Mouse (Mus musculus) embryonic facial prominence, embryonic 10.5 days (tissue): ENCODE data around the gene Parvg. TPM values are rescaled to one million over a fixed set of nuclear protein-coding genes. Genes with fewer than 3 reads are reported as not detected.
A peak's percentile ranks its signal among the peaks of the same experiment; 100 is the strongest.

Experiments
- DNase-seq: peaks from one replicate; pipeline ENCODE4 v3.0.0-alpha.2; 2017; ENCODE audit warnings: low spot score
- H3K27ac ChIP-seq: fragments of 300-500 bp; sonication (generic); replicated peaks from 2 replicates; pipeline ENCODE4 v1.5.1; 2016; ENCODE audit warnings: mild to moderate bottlenecking
- H3K27me3 ChIP-seq: fragments of 300-500 bp; sonication (generic); replicated peaks from 2 replicates; pipeline ENCODE4 v1.6.1; 2016; ENCODE audit warnings: low read depth, mild to moderate bottlenecking; ENCODE audit not compliant: poor library complexity, severe bottlenecking
- H3K36me3 ChIP-seq: fragments of 300-500 bp; sonication (generic); replicated peaks from 2 replicates; pipeline ENCODE4 v1.6.1; 2016; ENCODE audit warnings: mild to moderate bottlenecking, moderate library complexity
- H3K4me1 ChIP-seq: fragments of 300-500 bp; sonication (generic); 2 replicates; pipeline ENCODE4 v1.6.1; 2016
- H3K4me3 ChIP-seq: fragments of 300-500 bp; sonication (generic); 2 replicates; pipeline ENCODE4 v1.5.1; 2016; ENCODE audit warnings: mild to moderate bottlenecking, moderate library complexity
- H3K9me3 ChIP-seq: fragments of 300-500 bp; sonication (generic); 2 replicates; pipeline ENCODE4 v1.6.1; 2016; ENCODE audit warnings: mild to moderate bottlenecking
- WGBS: fragments of 180-500 bp; shearing (Covaris S2); methylation state at CpG from one replicate; pipeline ENCODE4 v1.1.7; 2016; 5-methylcytosine and 5-hydroxymethylcytosine counted together
- polyA plus RNA-seq: library from polyadenylated mRNA; unstranded; fragments of >200 nt; fragmentation: Nextera tagmentation; extraction: Ambion mirVana; gene quantifications from 2 replicates; pipeline ENCODE4 v1.2.1, GENCODE M21; 2016

Parvg gene
- polyA plus RNA-seq, 1 experiment from 2014 or later = 0.70 TPM

GRCm38 (mm10) chr15:84336281-84336817, 12.5 kb downstream of the Parvg start:
- H3K4me1 ChIP-seq = no peaks in the 10 kb centered on the region
- 70% methylated on average over 12 of the region's 12 CpGs for WGBS
- H3K9me3 ChIP-seq = no peaks in the 10 kb centered on the region
- H3K36me3 ChIP-seq = no peaks in the 10 kb centered on the region
- H3K27ac ChIP-seq = no peak overlapping the region
- no peak overlapping the region for H3K4me3 ChIP-seq
- DNase-seq = no peak
- H3K27me3 ChIP-seq = no peaks in the 10 kb centered on the region

- 71% methylated on average over 5 of the region's 5 CpGs for WGBS
- H3K27ac ChIP-seq = no peak overlapping the region
- H3K9me3 ChIP-seq = no peaks in the 10 kb centered on the region
- no peaks in the 10 kb centered on the region for H3K4me1 ChIP-seq
- no peaks in the 10 kb centered on the region for H3K36me3 ChIP-seq
- DNase-seq = no peak
- no peak overlapping the region for H3K4me3 ChIP-seq
- no peaks in the 10 kb centered on the region for H3K27me3 ChIP-seq
Measured at GRCm38 (mm10) chr15:84337599-84337998, 13.8 kb downstream of the Parvg start.

- Histone ChIP-seq H3K36me3 (no peaks in the 10 kb centered on the region), H3K27ac (no peak overlapping the region), H3K4me1 (peaks cover 21% of the 10 kb centered on the region), H3K9me3 (no peaks in the 10 kb centered on the region), H3K27me3 (no peaks in the 10 kb centered on the region), H3K4me3 (no peak overlapping the region)
- DNase-seq = no peak
- WGBS = 66% methylated on average over 2 of the region's 2 CpGs
Measured at GRCm38 (mm10) chr15:84340926-84341325, 17.1 kb downstream of the Parvg start.

GRCm38 (mm10) chr15:84348769-84349168, 24.9 kb downstream of the Parvg start:
- H3K4me1 ChIP-seq = peaks cover 36% of the 10 kb centered on the region
- H3K9me3 ChIP-seq = peaks cover 8% of the 10 kb centered on the region; the same call in 1 of the 2 replicates
- H3K27me3 ChIP-seq = no peaks in the 10 kb centered on the region
- no peak overlapping the region for H3K4me3 ChIP-seq
- H3K27ac ChIP-seq = no peak overlapping the region
- H3K36me3 ChIP-seq = no peaks in the 10 kb centered on the region
- DNase-seq = no peak
- WGBS = 92% methylated on average over 4 of the region's 4 CpGs

GRCm38 (mm10) chr15:84349915-84350738, 26.3 kb downstream of the Parvg start:
- H3K36me3 ChIP-seq = no peaks in the 10 kb centered on the region
- DNase-seq = no peak
- no peak overlapping the region for H3K4me3 ChIP-seq
- peaks cover 8% of the 10 kb centered on the region; the same call in 1 of the 2 replicates for H3K9me3 ChIP-seq
- WGBS = 73% methylated on average over 14 of the region's 14 CpGs
- peak overlapping the region; percentile 26; the same call in 1 of the 2 replicates for H3K27ac ChIP-seq
- H3K4me1 ChIP-seq = peaks cover 23% of the 10 kb centered on the region
- no peaks in the 10 kb centered on the region for H3K27me3 ChIP-seq

GRCm38 (mm10) chr15:84351342-84351741, 27.5 kb downstream of the Parvg start:
- no peak overlapping the region for H3K27ac ChIP-seq
- H3K4me3 ChIP-seq = no peak overlapping the region
- 87% methylated on average over 7 of the region's 7 CpGs for WGBS
- DNase-seq = no peak
- no peaks in the 10 kb centered on the region for H3K27me3 ChIP-seq
- H3K4me1 ChIP-seq = peaks cover 19% of the 10 kb centered on the region
- H3K9me3 ChIP-seq = peaks cover 8% of the 10 kb centered on the region; the same call in 1 of the 2 replicates
- no peaks in the 10 kb centered on the region for H3K36me3 ChIP-seq

GRCm38 (mm10) chr15:84351915-84352844, 28.4 kb downstream of the Parvg start:
- H3K4me1 ChIP-seq = peaks cover 19% of the 10 kb centered on the region
- H3K9me3 ChIP-seq = peaks cover 8% of the 10 kb centered on the region; the same call in 1 of the 2 replicates
- DNase-seq = no peak
- no peaks in the 10 kb centered on the region for H3K27me3 ChIP-seq
- no peak overlapping the region for H3K27ac ChIP-seq
- WGBS = 77% methylated on average over 21 of the region's 21 CpGs
- H3K4me3 ChIP-seq = no peak overlapping the region
- H3K36me3 ChIP-seq = no peaks in the 10 kb centered on the region

- WGBS = 86% methylated on average over 5 of the region's 5 CpGs
- DNase-seq = no peak
- Histone ChIP-seq H3K4me3 (no peak overlapping the region), H3K9me3 (no peaks in the 10 kb centered on the region), H3K27ac (no peak overlapping the region), H3K36me3 (no peaks in the 10 kb centered on the region), H3K27me3 (no peaks in the 10 kb centered on the region), H3K4me1 (peaks cover 19% of the 10 kb centered on the region)
Measured at GRCm38 (mm10) chr15:84355081-84355480, 31.3 kb downstream of the Parvg start.

- Histone ChIP-seq H3K4me1 (peaks cover 13% of the 10 kb centered on the region), H3K36me3 (no peaks in the 10 kb centered on the region), H3K9me3 (0 out of 2 replicates have a peak, but pooled peaks cover 7% of the 10 kb centered on the region), H3K27ac (no peak overlapping the region), H3K27me3 (no peaks in the 10 kb centered on the region), H3K4me3 (no peak overlapping the region)
- whole genome bisulfite sequencing = 92% methylated on average over 3 of the region's 3 CpGs
- DNase-seq = no peak
Measured at GRCm38 (mm10) chr15:84364746-84365145, 40.9 kb downstream of the Parvg start.

GRCm38 (mm10) chr15:84365675-84366381, 42.0 kb downstream of the Parvg start:
- WGBS = 73% methylated on average over 17 of the region's 17 CpGs
- no peaks in the 10 kb centered on the region for H3K36me3 ChIP-seq
- peaks cover 7% of the 10 kb centered on the region for H3K4me1 ChIP-seq
- H3K27me3 ChIP-seq = no peaks in the 10 kb centered on the region
- peak; percentile 16 for DNase-seq
- 0 out of 2 replicates have a peak overlapping the region, but pooled peaks have one; percentile 31 for H3K27ac ChIP-seq
- H3K4me3 ChIP-seq = no peak overlapping the region
- H3K9me3 ChIP-seq = 0 out of 2 replicates have a peak, but pooled peaks cover 7% of the 10 kb centered on the region

GRCm38 (mm10) chr15:84366574-84366989, 42.8 kb downstream of the Parvg start:
- DNase-seq = no peak
- H3K36me3 ChIP-seq = no peaks in the 10 kb centered on the region
- no peak overlapping the region for H3K27ac ChIP-seq
- 93% methylated on average over 10 of the region's 10 CpGs for WGBS
- no peak overlapping the region for H3K4me3 ChIP-seq
- no peaks in the 10 kb centered on the region for H3K27me3 ChIP-seq
- peaks cover 6% of the 10 kb centered on the region for H3K4me1 ChIP-seq
- 0 out of 2 replicates have a peak, but pooled peaks cover 7% of the 10 kb centered on the region for H3K9me3 ChIP-seq

GRCm38 (mm10) chr15:84367402-84367801, 43.6 kb downstream of the Parvg start:
- H3K9me3 ChIP-seq = 0 out of 2 replicates have a peak, but pooled peaks cover 5% of the 10 kb centered on the region

More at GRCm38 (mm10) chr15:84367402-84367801, 43.6 kb downstream of the Parvg start:
- H3K4me3 ChIP-seq = no peak overlapping the region
- WGBS = 83% methylated on average over 8 of the region's 8 CpGs
- H3K27me3 ChIP-seq = no peaks in the 10 kb centered on the region
- DNase-seq = no peak
- H3K36me3 ChIP-seq = no peaks in the 10 kb centered on the region
- no peak overlapping the region for H3K27ac ChIP-seq
- H3K4me1 ChIP-seq = peaks cover 7% of the 10 kb centered on the region
